Mouse (Mus musculus) erythroblast, embryonic 14.5 days (primary cell): ENCODE results near the gene Cep152.

ENCODE experiments used
- GATA1 ChIP-seq: IDR thresholded peaks from 2 replicates; pipeline ENCODE4 v1.6.1; 2012; ENCODE audit warnings: low read length, inconsistent platforms, mixed read lengths
- TAL1 ChIP-seq: IDR thresholded peaks from 3 replicates; pipeline ENCODE4 v1.6.1; 2012; ENCODE audit warnings: low read length, inconsistent platforms, mixed read lengths

- TF ChIP-seq GATA1 = no peak
- TF ChIP-seq TAL1 = no peak
Observed at GRCm38 (mm10) chr2:125577670-125578069, 47.2 kb downstream of the Cep152 start.
